Mouse (Mus musculus) hindbrain, embryonic 12.5 days (tissue): Measurements from ENCODE around the gene Adam8. TPM values are rescaled to one million over a fixed set of nuclear protein-coding genes. Genes with fewer than 3 reads are reported as not detected.

Source experiments
- ATAC-seq: fragments of 200-750 bp; cut with Nextera tagmentation; 2 replicates; pipeline ENCODE4 v1.8.0; 2017; ENCODE audit warnings: moderate TSS enrichment; ENCODE audit not compliant: low FRiP score
- H3K27ac ChIP-seq: fragments of 300-500 bp; sonication (generic); 2 replicates; pipeline ENCODE4 v1.5.1; 2016; ENCODE audit warnings: mild to moderate bottlenecking
- H3K27me3 ChIP-seq: fragments of 300-500 bp; sonication (generic); 2 replicates; pipeline ENCODE4 v1.6.1; 2016; ENCODE audit warnings: mild to moderate bottlenecking
- H3K36me3 ChIP-seq: fragments of 300-500 bp; sonication (generic); 2 replicates; pipeline ENCODE4 v1.6.1; 2016; ENCODE audit warnings: mild to moderate bottlenecking
- H3K4me1 ChIP-seq: fragments of 300-500 bp; sonication (generic); 2 replicates; pipeline ENCODE4 v1.6.1; 2016
- H3K4me2 ChIP-seq: fragments of 300-500 bp; sonication (generic); replicated peaks from 2 replicates; pipeline ENCODE4 v1.6.1; 2016; ENCODE audit warnings: mild to moderate bottlenecking
- H3K4me3 ChIP-seq: fragments of 300-500 bp; sonication (generic); 2 replicates; pipeline ENCODE4 v1.5.1; 2016; ENCODE audit warnings: mild to moderate bottlenecking
- H3K9ac ChIP-seq: fragments of 300-500 bp; sonication (generic); 2 replicates; pipeline ENCODE4 v1.6.1; 2016; ENCODE audit warnings: mild to moderate bottlenecking, moderate library complexity
- H3K9me3 ChIP-seq: fragments of 300-500 bp; sonication (generic); replicated peaks from 2 replicates; pipeline ENCODE4 v1.6.1; 2016; ENCODE audit warnings: mild to moderate bottlenecking
- WGBS: fragments of 180-500 bp; shearing (Covaris S2); methylation state at CpG from one replicate; pipeline ENCODE4 v1.1.7; 2016; 5-methylcytosine and 5-hydroxymethylcytosine counted together
- polyA plus RNA-seq: library from polyadenylated mRNA; unstranded; fragments of >200 nt; fragmentation: Nextera tagmentation; extraction: Ambion mirVana; gene quantifications from 2 replicates; pipeline ENCODE4 v1.2.1, GENCODE M21; 2016

Adam8 gene
- polyA plus RNA-seq = 3.4 and 3.5 TPM in 2 replicates

DNA sequence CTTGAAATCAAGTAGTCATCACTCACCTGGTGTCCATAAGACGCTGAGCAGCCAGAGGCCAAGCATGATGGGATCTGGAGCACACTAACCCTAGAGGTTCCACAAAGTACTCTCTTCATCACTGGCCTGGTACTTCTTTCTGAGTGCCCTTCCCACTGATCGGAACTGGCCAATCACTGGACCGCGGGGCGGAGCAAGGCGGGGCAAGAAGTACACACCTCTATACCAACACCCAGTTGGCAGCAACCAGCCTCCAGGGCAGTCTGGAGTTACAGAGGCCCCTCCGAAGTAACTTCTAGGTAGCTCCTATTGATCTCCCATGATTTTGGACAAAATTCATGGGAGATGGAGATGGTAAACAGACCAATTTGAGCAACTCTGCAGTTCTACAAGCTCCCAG is at the start of gene Adam8:
Adam8 (minus strand) TSS at position 157 of the 400 bp plus-strand sequence.
- Histone ChIP-seq H3K4me2 (no peak within 1 kb of the TSS), H3K36me3 (peaks cover 27% of the 10 kb centered on the region), H3K9ac (no peak within 1 kb of the TSS), H3K4me1 (no peaks in the 10 kb centered on the region), H3K4me3 (no peak within 1 kb of the TSS), H3K27ac (no peak within 1 kb of the TSS), H3K27me3 (no peaks in the 10 kb centered on the region), H3K9me3 (no peaks in the 10 kb centered on the region)
- ATAC-seq = no peak
- 28% methylated on average over 7 of the region's 7 CpGs for WGBS

DNA sequence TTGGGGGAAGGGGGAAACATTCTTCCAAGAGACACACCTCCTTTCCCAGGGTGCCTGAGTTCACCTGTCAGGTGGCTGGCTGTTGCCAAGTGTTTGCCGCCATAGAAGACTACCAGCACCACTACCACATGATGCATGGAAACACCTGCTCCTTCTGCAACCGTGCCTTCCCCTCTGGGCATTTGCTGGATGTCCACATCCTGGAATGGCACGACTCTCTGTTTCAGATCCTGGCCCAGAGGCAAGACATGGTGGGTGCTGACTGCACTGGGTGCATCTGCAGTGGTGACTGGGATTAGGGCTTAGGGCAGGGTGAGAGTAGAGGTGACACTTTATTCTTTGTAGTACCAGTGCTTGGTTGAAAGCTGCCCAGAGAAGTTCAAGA is 44.8 kb upstream of the Adam8 start:
- Histone ChIP-seq H3K9ac (peak overlapping the region; percentile 85), H3K4me2 (peak overlapping the region; percentile 84), H3K36me3 (peaks cover 29% of the 10 kb centered on the region), H3K27ac (no peak overlapping the region), H3K4me1 (peaks cover 18% of the 10 kb centered on the region), H3K4me3 (peak overlapping the region; percentile 82), H3K9me3 (no peaks in the 10 kb centered on the region), H3K27me3 (no peaks in the 10 kb centered on the region)
- no peak for ATAC-seq
- 72% methylated on average over 3 of the region's 3 CpGs for WGBS

GRCm38 (mm10) chr7:140036281-140037170 is 44.2 kb upstream of the Adam8 start, which contains the start of the genes Zfp511 and Tubgcp2:
TSS of gene Zfp511 (plus strand) at chr7:140036391.
TSS of gene Tubgcp2 (minus strand) at chr7:140036669.
- peak within 1 kb of the TSS; percentile 82 for H3K4me3 ChIP-seq
- H3K4me2 ChIP-seq = peak within 1 kb of the TSS; percentile 84
- H3K4me1 ChIP-seq = peaks cover 18% of the 10 kb centered on the region
- H3K36me3 ChIP-seq = peaks cover 34% of the 10 kb centered on the region
- H3K9ac ChIP-seq = peak within 1 kb of the TSS; percentile 85
- 2% methylated on average over 67 of the region's 69 CpGs for WGBS
- ATAC-seq = peak; percentile 97
- peak within 1 kb of the TSS; percentile 91 for H3K27ac ChIP-seq
- H3K27me3 ChIP-seq = no peaks in the 10 kb centered on the region
- no peaks in the 10 kb centered on the region for H3K9me3 ChIP-seq

GRCm38 (mm10) chr7:140035456-140035855 is 43.1 kb upstream of the Adam8 start:
- Histone ChIP-seq H3K27me3 (no peaks in the 10 kb centered on the region), H3K9me3 (no peaks in the 10 kb centered on the region), H3K9ac (peak overlapping the region; percentile 85), H3K4me2 (peak overlapping the region; percentile 84), H3K27ac (no peak overlapping the region), H3K4me3 (peak overlapping the region; percentile 82), H3K4me1 (peaks cover 18% of the 10 kb centered on the region), H3K36me3 (peaks cover 35% of the 10 kb centered on the region)
- ATAC-seq = no peak
- WGBS = 20% methylated on average over 7 of the region's 7 CpGs

- Histone ChIP-seq H3K4me1 (peaks cover 18% of the 10 kb centered on the region), H3K36me3 (peaks cover 49% of the 10 kb centered on the region), H3K4me3 (no peak overlapping the region), H3K9me3 (no peaks in the 10 kb centered on the region), H3K27ac (no peak overlapping the region), H3K27me3 (no peaks in the 10 kb centered on the region), H3K4me2 (no peak overlapping the region), H3K9ac (no peak overlapping the region)
- ATAC-seq = no peak
- 95% methylated on average over 9 of the region's 9 CpGs for WGBS
Observed at GRCm38 (mm10) chr7:140033386-140033785, 41.0 kb upstream of the Adam8 start.

DNA sequence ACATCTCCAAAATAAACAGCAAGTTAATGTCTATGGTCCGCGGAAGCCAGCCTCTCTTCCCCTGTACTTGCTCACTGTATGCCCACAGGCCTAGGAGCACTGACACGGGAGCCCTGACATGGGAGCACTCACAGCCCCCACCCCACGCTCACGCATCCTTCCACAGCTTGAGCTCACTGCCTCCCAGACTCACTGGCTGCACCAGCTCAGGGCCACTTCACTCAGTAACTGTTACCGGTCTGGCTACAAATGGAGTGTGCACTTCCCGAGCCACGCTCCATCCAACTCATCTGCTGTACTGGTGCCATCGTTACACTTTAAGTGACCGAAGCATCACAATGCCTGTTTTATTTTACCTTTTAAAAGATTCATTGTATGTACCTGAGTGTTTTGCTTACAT is 40.0 kb upstream of the Adam8 start:
- no peak overlapping the region for H3K27ac ChIP-seq
- no peak for ATAC-seq
- no peak overlapping the region for H3K9ac ChIP-seq
- H3K4me2 ChIP-seq = no peak overlapping the region
- no peaks in the 10 kb centered on the region for H3K27me3 ChIP-seq
- H3K9me3 ChIP-seq = no peaks in the 10 kb centered on the region
- whole genome bisulfite sequencing = 94% methylated on average over 10 of the region's 10 CpGs
- H3K4me1 ChIP-seq = peaks cover 17% of the 10 kb centered on the region
- H3K4me3 ChIP-seq = no peak overlapping the region
- peaks cover 56% of the 10 kb centered on the region for H3K36me3 ChIP-seq

DNA sequence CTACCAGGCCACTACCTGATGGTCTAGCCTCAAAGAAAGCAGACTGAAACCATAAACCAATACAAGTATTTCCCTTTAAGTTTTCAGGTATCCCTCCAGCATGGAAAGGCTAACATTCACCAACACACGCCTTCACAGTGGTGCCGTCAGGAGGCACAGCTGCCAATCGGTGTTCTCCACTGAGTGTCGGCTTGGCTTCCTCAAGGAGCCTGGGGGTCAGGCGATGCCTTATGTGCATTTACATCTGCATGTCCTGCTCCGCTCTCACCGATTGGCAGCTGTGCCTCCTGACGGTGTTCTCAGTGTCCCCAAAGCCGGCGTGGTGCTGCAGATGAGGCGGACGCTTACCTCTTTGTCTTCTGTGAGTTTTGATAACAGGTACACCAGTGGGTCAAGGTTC is 39.4 kb upstream of the Adam8 start:
- Histone ChIP-seq H3K27ac (no peak overlapping the region), H3K27me3 (no peaks in the 10 kb centered on the region), H3K4me3 (no peak overlapping the region), H3K4me2 (no peak overlapping the region), H3K9ac (no peak overlapping the region), H3K36me3 (peaks cover 56% of the 10 kb centered on the region), H3K9me3 (no peaks in the 10 kb centered on the region), H3K4me1 (peaks cover 11% of the 10 kb centered on the region)
- WGBS = 94% methylated on average over 12 of the region's 12 CpGs
- no peak for ATAC-seq

- H3K9me3 ChIP-seq = no peaks in the 10 kb centered on the region
- H3K27ac ChIP-seq = no peak overlapping the region
- H3K9ac ChIP-seq = no peak overlapping the region
- H3K4me2 ChIP-seq = no peak overlapping the region
- no peaks in the 10 kb centered on the region for H3K27me3 ChIP-seq
- no peaks in the 10 kb centered on the region for H3K4me1 ChIP-seq
- WGBS = 97% methylated on average over 17 of the region's 17 CpGs
- H3K36me3 ChIP-seq = peaks cover 28% of the 10 kb centered on the region
- no peak for ATAC-seq
- H3K4me3 ChIP-seq = no peak overlapping the region
Observed at GRCm38 (mm10) chr7:140011336-140011735, 19.0 kb upstream of the Adam8 start.

- ATAC-seq = no peak
- Histone ChIP-seq H3K27me3 (no peaks in the 10 kb centered on the region), H3K4me1 (no peaks in the 10 kb centered on the region), H3K27ac (no peak overlapping the region), H3K9ac (no peak overlapping the region), H3K36me3 (peaks cover 53% of the 10 kb centered on the region), H3K9me3 (no peaks in the 10 kb centered on the region), H3K4me2 (no peak overlapping the region), H3K4me3 (no peak overlapping the region)
- WGBS = 98% methylated on average over 9 of the region's 9 CpGs
Observed at GRCm38 (mm10) chr7:140007781-140008180, 15.4 kb upstream of the Adam8 start.

DNA sequence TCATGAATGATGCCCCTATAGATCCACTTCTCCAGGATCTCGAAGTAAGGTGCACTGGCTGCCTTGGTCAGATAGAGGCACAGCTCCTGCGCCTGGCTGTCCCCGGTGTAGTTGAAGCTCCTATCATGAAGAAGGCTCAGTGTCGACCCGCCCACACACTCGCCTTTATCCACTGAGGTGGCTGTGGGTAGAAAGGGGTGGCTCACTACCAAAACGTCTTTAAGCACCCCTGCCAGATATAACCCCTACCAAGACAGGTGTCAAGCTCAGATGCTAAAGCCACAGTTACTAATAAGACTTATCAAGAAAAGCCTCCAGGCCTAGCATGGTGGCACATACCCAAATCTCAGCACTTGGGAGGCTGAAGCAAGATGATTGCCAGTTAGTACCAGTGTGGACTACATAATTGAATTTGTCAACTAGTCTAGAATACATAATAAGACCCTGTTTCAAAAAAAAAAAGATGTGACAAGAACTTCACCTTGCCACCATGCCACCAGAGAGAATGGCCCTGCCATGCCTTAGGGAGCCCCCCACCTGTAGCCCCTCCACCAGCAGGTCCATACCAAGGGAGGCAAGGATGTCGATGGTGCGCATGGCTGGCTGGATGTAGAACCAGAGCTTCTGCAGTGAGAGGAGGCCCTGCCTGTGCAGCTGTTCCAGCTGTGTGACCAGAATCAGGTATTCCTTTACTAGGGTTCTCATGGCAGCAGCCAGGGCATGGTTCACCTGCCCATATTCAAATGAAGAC is 14.7 kb upstream of the Adam8 start:
- H3K27ac ChIP-seq = no peak overlapping the region
- ATAC-seq = no peak
- H3K4me2 ChIP-seq = no peak overlapping the region
- H3K9me3 ChIP-seq = no peaks in the 10 kb centered on the region
- peaks cover 59% of the 10 kb centered on the region for H3K36me3 ChIP-seq
- H3K27me3 ChIP-seq = no peaks in the 10 kb centered on the region
- no peak overlapping the region for H3K4me3 ChIP-seq
- WGBS = 94% methylated on average over 9 of the region's 9 CpGs
- no peaks in the 10 kb centered on the region for H3K4me1 ChIP-seq
- H3K9ac ChIP-seq = no peak overlapping the region

- no peak overlapping the region for H3K4me3 ChIP-seq
- no peak overlapping the region for H3K9ac ChIP-seq
- H3K4me2 ChIP-seq = no peak overlapping the region
- peaks cover 76% of the 10 kb centered on the region for H3K36me3 ChIP-seq
- WGBS = 92% methylated on average over 8 of the region's 8 CpGs
- no peaks in the 10 kb centered on the region for H3K4me1 ChIP-seq
- no peaks in the 10 kb centered on the region for H3K9me3 ChIP-seq
- ATAC-seq = no peak
- no peaks in the 10 kb centered on the region for H3K27me3 ChIP-seq
- no peak overlapping the region for H3K27ac ChIP-seq
Observed at GRCm38 (mm10) chr7:140004666-140005065, 12.3 kb upstream of the Adam8 start.

DNA sequence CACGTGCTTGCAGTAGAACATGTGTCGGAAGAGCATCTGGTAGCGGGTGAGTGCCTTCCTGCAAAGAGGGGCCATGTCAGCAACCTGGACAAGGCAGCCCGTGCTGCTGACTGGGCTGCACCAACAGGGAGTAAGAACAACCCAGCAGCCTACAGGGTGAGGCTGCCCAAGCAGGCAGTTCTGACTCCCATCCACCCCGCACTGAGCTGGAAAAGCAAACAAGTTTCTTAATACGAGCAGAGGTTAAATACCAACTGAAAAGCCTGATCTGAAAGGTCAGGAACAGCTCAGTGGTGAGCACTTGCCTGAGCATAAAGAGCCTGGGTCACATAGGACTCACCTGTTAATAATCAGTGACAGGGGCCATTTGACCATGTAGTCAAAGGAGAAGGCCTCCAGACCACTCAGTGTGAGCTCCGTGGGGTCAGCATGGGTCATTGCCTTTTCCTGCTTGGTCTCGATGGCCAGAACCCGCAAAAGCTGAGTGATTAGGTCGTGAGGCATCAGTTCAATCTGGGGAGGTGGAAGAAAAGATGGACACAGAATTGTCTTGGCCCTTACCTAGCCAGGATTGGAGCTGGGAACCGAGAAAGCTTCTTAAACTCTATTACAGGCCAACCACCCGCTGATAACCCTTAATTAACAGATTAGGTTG is 8.9 kb upstream of the Adam8 start:
- H3K27ac ChIP-seq = no peak overlapping the region
- no peak for ATAC-seq
- no peak overlapping the region for H3K4me2 ChIP-seq
- no peak overlapping the region for H3K4me3 ChIP-seq
- H3K9ac ChIP-seq = no peak overlapping the region
- WGBS = 57% methylated on average over 12 of the region's 12 CpGs
- H3K27me3 ChIP-seq = no peaks in the 10 kb centered on the region
- H3K4me1 ChIP-seq = no peaks in the 10 kb centered on the region
- no peaks in the 10 kb centered on the region for H3K9me3 ChIP-seq
- peaks cover 93% of the 10 kb centered on the region for H3K36me3 ChIP-seq
